Mouse (Mus musculus): ENCODE measurements around the gene Trmt11.
"Not testable (repeated sequence)": the region's sequence is repeated elsewhere in the genome, so short reads cannot be mapped to it uniquely, and the experiment has no call there.

Trmt11 gene

DNA sequence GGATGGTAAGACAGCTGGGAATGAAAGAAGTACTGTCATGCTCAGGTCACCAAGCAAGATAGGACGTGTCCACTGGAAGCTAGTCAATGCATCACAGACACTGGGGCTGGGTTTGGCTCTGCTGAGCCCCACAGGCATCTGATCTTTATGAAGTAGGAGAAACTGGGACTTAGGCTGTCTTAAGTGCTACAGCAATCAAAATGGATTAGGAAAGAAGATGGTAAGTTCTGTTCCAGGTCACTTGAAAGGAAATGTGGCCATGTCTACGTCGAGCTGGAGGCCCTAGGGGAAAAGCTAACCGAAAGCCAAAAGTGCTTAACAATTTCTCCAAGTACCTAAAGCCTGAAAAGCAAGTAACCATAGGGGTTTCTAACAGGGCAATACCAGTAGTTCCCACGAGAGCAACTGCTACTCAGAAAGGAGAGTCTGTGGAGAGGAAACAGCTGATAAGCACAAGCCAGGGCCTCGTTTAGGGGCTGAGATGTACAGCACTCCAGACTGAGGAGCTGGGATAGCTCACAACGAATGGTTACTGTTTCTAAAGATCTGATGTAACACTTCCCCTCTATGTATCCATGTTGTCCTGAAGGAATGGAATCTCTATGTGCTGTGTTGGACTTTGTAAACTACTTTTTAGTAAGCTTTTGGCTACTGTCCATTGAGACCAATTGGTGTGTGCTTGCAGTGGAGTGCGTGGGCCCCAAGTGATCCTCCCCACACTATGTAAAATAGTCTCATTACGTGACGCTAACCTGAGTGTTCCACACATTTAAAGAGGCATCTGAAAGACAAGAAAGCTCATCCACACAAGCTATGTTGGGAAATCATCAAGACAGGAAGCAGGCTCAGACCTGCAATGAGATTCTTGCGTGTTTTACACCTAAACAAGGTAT lies 44.6 kb downstream of the Trmt11 start:
- DNase-seq (ENCODE audit: low spot score in 2 of 2) = no peak

DNA sequence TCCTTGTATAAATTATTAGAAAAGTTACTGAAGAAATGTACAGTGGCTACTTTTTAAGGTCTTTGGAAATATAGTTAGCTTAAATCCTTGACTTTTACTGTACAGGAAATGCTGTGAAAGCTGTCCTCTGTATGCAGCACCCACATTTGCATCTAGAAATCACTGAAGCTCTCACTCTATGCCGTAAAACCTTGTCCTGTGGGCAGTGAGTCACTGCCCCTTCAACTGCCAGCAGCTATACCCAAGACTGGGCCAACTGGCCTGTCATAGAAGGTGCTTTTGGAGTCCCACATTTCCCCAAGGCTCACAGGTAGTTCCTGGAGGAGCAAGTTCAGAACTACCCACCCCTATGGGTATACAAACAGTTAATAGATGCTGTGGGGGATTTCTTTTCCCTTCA lies 48.2 kb downstream of the Trmt11 start:
- DNase-seq (ENCODE audit: low spot score in 2 of 2) = no peak

DNA sequence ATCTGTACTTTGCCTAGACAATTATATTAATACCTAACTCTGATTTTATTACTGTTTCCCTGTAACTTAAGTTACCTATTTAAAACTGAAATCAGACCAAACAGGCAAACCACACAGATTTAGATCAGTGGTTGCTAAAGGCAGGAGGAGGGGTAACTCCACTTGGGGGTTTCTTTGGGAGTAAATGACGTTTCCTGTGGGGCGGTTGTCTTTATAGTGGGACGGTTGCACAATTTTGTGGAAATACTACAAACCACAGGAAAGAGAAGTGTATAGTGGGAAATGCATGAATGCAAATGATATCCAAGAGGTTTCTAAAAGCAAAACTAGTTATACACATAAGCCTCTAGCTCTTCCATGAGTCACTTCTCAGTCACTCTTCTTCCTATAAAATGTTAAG lies 50.6 kb downstream of the Trmt11 start:
- no peak for DNase-seq (ENCODE audit: low spot score in 2 of 2)

DNA sequence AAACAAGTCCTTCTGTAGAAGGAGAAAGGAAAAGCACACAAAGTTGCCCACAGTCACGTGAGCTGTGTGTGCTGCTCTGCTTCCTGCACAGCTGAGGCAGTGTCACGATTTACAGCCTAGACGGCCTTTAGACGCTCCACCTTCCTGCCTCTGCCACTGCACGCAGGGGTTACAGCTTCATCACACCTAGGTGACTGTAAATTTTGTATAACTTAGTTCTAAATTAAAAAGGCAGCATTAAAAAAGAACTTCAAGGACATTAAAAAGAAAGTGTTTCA lies 62.1 kb downstream of the Trmt11 start:
- DNase-seq (ENCODE audit: low spot score in 2 of 2) = no peak

DNA sequence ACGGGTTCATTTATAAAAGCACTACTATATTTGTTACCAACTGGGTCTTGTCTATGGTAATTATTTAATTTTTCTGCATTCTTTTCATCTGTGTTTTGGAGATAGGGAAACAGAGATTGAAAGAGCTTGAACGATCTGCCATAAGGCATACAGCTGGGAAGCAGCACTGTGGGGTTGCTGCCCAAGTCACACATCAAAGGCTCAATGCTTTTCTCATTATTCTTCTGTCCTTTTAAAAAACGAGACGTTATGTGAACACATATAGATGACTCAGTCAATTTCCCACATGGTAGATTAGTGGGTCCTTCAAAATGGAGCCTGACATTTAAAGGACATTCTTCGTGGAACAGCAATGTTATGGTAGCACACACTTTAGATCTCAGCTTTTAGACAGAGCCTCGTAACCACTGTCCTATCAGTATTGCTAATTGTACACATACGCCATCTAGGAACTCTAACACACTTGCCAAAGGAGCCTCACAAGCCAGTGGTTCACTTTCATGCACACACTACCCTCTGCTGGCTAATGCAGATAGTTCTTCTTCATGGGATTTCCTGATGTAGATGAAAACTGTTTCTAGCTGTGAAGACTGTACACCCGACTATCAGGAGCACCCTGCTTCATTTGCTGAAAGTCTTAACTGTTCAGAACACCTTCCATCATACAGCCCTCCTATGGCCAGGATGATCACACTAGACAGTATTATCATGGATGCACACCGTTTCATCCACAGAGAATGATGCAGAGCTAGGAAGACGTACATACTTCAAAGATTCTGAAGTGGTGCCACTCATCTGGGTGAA lies 62.6 kb downstream of the Trmt11 start:
- no peak for DNase-seq (ENCODE audit: low spot score in 2 of 2)

DNA sequence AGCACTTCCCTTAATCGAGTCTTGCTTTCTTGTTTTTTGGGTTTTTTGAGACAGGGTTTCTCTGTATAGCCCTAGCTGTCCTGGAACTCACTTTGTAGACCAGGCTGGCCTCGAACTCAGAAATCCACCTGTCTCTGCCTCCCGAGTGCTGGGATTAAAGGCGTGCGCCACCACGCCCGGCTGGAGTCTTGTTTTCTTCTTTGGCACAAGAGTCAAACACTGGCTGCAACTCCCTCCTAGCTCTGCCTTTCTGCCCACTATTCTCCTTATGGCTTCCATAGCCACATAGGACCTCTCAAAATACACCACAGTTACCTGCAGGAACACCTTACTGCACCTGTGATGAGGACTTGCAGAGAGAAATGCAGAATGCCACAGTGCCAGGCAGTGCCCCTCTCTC lies 64.6 kb downstream of the Trmt11 start:
- not testable (repeated sequence) for DNase-seq (ENCODE audit: low spot score in 2 of 2)

DNA sequence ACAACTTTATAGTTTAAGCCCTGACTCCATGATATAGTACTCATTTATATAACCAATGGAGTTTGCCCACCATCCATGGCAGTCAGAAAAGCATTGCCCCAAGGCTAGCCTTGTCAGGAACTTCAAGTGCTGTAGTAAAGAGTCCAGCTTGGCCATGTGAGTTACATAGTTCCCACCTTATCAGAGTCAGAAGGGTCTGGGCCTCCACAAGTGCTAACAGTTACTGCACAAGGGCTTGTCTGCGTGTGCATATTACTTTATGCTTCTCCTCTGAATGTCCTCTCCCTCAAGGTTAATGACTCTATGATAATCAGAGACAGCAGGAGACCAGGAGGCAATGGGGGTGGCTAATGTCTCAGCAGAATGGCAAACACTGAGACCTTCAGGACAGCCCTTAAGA lies 73.4 kb downstream of the Trmt11 start:
- no peak for DNase-seq (ENCODE audit: low spot score in 2 of 2)

DNA sequence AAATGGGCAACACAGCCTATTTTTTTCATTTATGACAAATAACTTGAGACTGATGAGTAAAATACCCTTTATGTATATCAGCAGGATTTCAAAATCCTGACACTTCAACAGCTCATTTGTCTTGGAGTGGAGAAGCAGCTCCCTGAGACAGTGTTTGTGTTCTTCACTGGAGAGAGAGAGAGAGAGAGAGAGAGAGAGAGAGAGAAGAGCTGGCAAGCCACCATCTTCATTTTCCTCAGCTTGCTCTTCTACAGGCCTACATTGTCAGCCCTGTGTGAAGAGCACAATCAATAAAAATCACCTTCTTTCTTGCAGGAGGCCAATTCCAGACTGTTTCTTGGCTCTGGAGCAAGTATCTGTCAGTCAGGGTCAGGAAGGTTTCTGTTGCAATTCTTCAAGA lies 78.8 kb downstream of the Trmt11 start:
- no peak for DNase-seq (ENCODE audit: low spot score in 2 of 2)

DNA sequence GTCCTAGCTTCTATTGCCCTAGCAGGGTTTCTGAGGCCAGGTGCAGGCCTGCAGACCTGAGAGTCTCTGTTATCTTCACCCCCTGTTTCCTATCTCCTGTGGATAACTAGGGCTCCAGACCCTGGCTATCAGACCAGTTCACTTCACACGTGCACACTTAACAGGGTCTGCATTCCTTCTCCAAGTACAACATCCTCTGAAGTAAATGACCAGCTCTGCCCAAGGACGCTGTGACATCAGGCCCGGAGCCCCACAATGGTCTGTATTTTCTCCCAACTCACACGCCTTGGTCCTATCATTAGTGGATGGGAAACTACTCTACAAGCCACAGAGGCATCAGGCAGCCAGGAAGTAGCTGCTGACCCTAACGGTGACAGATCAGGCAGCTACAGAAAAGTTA lies 81.4 kb downstream of the Trmt11 start:
- no peak for DNase-seq (ENCODE audit: low spot score in 2 of 2)

DNA sequence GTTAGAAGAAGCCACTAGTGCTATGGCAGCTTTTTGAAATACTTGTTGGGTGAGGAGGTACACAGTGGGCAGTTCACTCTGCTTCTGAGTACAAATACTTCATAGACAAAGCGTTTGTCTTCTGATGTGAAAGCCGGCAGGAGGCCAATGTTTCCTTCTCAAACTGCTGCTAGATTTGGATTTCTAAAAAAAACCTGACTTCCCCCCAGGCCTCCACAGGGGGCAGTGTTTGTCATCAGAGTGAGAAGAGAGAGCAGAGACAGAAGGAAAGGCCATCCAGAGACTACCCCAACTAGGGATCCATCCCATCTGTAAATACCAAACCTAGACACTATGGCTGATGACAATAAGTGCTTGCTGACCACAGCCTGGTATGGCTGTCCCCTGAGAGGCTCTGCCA lies 83.3 kb downstream of the Trmt11 start:
- DNase-seq (ENCODE audit: low spot score in 2 of 2) = no peak

DNA sequence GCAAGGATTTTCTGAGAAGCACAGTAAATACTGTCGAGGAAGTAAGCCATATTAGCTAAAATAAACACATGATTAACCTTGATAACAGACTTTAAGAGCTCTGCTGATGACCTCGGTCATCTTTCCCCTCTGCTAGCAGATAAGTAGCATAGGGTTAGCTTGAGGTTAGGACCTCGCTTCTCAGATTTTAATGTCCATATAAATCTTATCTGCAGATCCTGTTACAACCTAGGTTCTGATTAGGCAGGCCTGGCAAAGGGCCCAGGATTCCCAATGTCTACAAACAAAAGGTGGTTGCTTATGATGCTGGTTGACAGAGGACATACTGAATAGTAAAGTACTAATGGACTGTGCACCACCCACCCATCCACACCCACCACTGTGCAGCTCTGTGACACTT lies 83.8 kb downstream of the Trmt11 start:
- DNase-seq (ENCODE audit: low spot score in 2 of 2) = no peak

DNA sequence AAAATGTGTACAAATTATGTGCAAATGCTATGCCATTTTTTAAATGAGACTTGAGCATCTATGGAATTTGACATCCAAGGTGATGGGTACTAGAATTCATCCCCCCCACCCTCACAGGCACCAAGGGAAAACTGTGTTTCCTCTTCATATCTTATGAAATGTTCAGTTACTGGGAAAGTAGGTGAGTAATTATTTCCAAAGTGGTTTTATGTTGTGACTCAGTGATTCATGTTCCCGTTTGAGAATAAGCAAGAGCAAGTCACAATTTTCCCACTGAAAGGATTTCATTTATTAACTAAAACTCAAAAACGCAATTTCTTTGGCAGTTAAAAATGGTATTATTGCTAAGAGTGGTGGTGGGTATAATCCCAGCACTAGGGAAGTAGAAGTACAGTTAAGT lies 95.8 kb downstream of the Trmt11 start:
- no peak for DNase-seq (ENCODE audit: low spot score in 2 of 2)

DNA sequence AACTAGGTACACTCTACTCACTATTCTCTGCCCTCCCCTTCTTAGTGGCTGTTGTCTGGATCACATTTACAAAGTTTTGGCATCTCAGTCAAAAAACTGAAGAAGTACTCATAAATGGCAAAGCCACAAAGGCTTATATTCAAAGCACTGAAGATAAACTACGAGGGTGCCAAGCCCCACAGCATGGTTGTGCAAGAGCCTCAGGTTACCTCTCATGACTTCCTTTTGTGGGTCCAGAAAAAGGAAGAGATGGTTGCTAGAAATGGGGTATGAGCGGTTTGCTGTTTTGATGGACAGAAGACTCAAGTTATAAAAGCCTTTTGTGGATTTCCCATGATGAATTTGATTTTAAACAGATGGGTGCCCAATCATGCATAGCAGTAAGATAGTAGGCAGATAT lies 97.4 kb downstream of the Trmt11 start:
- no peak for DNase-seq (ENCODE audit: low spot score in 2 of 2)

DNA sequence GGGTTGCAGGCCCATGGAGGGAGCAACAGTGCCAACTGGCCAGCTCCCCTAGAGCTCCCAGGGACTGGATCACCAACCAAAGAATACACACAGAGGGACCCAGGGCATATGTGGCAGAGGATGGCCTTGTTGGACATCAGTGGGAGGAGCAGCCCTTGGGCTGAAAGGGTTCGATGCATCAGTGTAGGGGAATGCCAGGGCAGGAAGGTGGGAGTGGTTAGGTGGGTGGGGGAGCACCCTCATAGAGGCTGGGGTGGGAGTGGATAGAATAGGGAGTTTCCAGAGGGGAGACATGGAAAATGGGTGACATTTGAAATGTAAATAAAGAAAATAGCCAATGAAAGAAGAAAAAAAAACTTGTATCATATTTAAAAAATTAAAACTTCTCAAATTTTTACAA lies 97.8 kb downstream of the Trmt11 start:
- no peak for DNase-seq (ENCODE audit: low spot score in 2 of 2)

DNA sequence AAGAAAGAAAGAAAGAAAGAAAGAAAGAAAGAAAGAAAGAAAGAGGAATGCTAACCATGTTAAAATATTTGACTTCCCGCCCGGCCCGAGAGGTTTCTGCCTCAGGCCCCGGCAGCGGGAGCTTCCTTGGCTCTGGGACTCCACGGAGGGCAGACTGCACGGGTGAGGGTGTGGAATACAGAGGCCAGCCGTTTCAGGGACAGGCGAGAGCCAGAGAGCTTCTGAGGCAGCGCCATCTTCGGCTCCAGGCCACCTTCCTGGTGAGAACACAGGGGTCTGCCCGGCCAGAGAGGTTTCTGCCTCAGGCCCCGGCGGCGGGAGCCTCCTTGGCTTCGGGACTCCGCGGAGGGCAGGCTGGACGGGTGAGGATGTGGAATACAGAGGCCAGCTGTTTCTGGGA lies 102.3 kb downstream of the Trmt11 start:
- not testable (repeated sequence) for DNase-seq (ENCODE audit: low spot score in 2 of 2)

Measured in urinary bladder, adult 18-20 months (tissue).